Mouse (Mus musculus): ENCODE data around the gene Cbx3. TPM values are rescaled to one million over a fixed set of nuclear protein-coding genes. Genes with fewer than 3 reads are reported as not detected.

Gene Cbx3
- polyA plus RNA-seq, 1 experiment: 361 TPM

GRCm38 (mm10) chr6:51467649-51468048, 2.5 kb upstream of the Cbx3 start:
- H3K27ac ChIP-seq (ENCODE audit: insufficient read depth, low read length): no peak overlapping the region
- H3K36me3 ChIP-seq (ENCODE audit: control insufficient read depth, insufficient read depth, low read length, poor library complexity, severe bottlenecking): peaks cover 65% of the 10 kb centered on the region
- H3K9me3 ChIP-seq (replicated peaks; ENCODE audit: control insufficient read depth, insufficient read depth, low read length, poor library complexity, severe bottlenecking): no peaks in the 10 kb centered on the region

GRCm38 (mm10) chr6:51468891-51469561, 1.1 kb upstream of the Cbx3 start:
- H3K4me1 ChIP-seq (ENCODE audit: control insufficient read depth, insufficient read depth, low read length): no peaks in the 10 kb centered on the region
- peak overlapping the region; percentile 93 for H3K4me3 ChIP-seq (ENCODE audit: low read depth, low read length)
- H3K9ac ChIP-seq (ENCODE audit: low read depth, poor library complexity, severe bottlenecking): peak overlapping the region; percentile 97
- H3K27ac ChIP-seq (ENCODE audit: insufficient read depth, low read length): peak overlapping the region; percentile 92
- TF ChIP-seq EP300 (IDR thresholded peaks at IDR 0.05; ENCODE audit: insufficient read depth, low read depth, low read length) (no peak), CTCF (IDR thresholded peaks at IDR 0.05; ENCODE audit: low read depth, low read length) (no peak), POLR2A (IDR thresholded peaks at IDR 0.05; ENCODE audit: insufficient read depth, low read length) (no peak)
- H3K27me3 ChIP-seq (ENCODE audit: control insufficient read depth, insufficient read depth, low read length, poor library complexity, severe bottlenecking): no peaks in the 10 kb centered on the region
- no peaks in the 10 kb centered on the region for H3K9me3 ChIP-seq (replicated peaks; ENCODE audit: control insufficient read depth, insufficient read depth, low read length, poor library complexity, severe bottlenecking)
- peaks cover 66% of the 10 kb centered on the region for H3K36me3 ChIP-seq (ENCODE audit: control insufficient read depth, insufficient read depth, low read length, poor library complexity, severe bottlenecking)

More at GRCm38 (mm10) chr6:51467649-51468048, 2.5 kb upstream of the Cbx3 start:
- Histone ChIP-seq H3K27me3 (ENCODE audit: control insufficient read depth, insufficient read depth, low read length, poor library complexity, severe bottlenecking) (no peaks in the 10 kb centered on the region), H3K9ac (ENCODE audit: low read depth, poor library complexity, severe bottlenecking) (peak overlapping the region; percentile 97), H3K4me3 (ENCODE audit: low read depth, low read length) (peak overlapping the region; percentile 70; the same call in 1 of the 2 replicates), H3K4me1 (ENCODE audit: control insufficient read depth, insufficient read depth, low read length) (no peaks in the 10 kb centered on the region)
- no peak for TF ChIP-seq CTCF (IDR thresholded peaks at IDR 0.05; ENCODE audit: low read depth, low read length)
- TF ChIP-seq EP300 (IDR thresholded peaks at IDR 0.05; ENCODE audit: insufficient read depth, low read depth, low read length): no peak
- no peak for TF ChIP-seq POLR2A (IDR thresholded peaks at IDR 0.05; ENCODE audit: insufficient read depth, low read length)

- peak within 1 kb of the TSS; percentile 98 for H3K4me3 ChIP-seq (ENCODE audit: low read depth, low read length)
- no peaks in the 10 kb centered on the region for H3K9me3 ChIP-seq (replicated peaks; ENCODE audit: control insufficient read depth, insufficient read depth, low read length, poor library complexity, severe bottlenecking)
- peaks cover 66% of the 10 kb centered on the region for H3K36me3 ChIP-seq (ENCODE audit: control insufficient read depth, insufficient read depth, low read length, poor library complexity, severe bottlenecking)
- peaks cover 1% of the 10 kb centered on the region for H3K4me1 ChIP-seq (ENCODE audit: control insufficient read depth, insufficient read depth, low read length)
- TF ChIP-seq EP300 (IDR thresholded peaks at IDR 0.05; ENCODE audit: insufficient read depth, low read depth, low read length) (peak; percentile 66; the same call in 1 of the 2 replicates), CTCF (IDR thresholded peaks at IDR 0.05; ENCODE audit: low read depth, low read length) (no peak), POLR2A (IDR thresholded peaks at IDR 0.05; ENCODE audit: insufficient read depth, low read length) (peak; percentile 73)
- peak within 1 kb of the TSS; percentile 100 for H3K9ac ChIP-seq (ENCODE audit: low read depth, poor library complexity, severe bottlenecking)
- peak within 1 kb of the TSS; percentile 96 for H3K27ac ChIP-seq (ENCODE audit: insufficient read depth, low read length)
- H3K27me3 ChIP-seq (ENCODE audit: control insufficient read depth, insufficient read depth, low read length, poor library complexity, severe bottlenecking): no peaks in the 10 kb centered on the region
Observed at GRCm38 (mm10) chr6:51469715-51470310, 347 bp upstream of the Cbx3 start, which contains the start of gene Hnrnpa2b1. TSS of gene Hnrnpa2b1 (minus strand) at chr6:51469894.

- H3K9ac ChIP-seq (ENCODE audit: low read depth, poor library complexity, severe bottlenecking): peak overlapping the region; percentile 100
- H3K36me3 ChIP-seq (ENCODE audit: control insufficient read depth, insufficient read depth, low read length, poor library complexity, severe bottlenecking): peaks cover 64% of the 10 kb centered on the region
Observed at GRCm38 (mm10) chr6:51471179-51471505, 982 bp downstream of the Cbx3 start.

GRCm38 (mm10) chr6:51471782-51472181, 1.6 kb downstream of the Cbx3 start:
- Histone ChIP-seq H3K9me3 (replicated peaks; ENCODE audit: control insufficient read depth, insufficient read depth, low read length, poor library complexity, severe bottlenecking) (no peaks in the 10 kb centered on the region), H3K27me3 (ENCODE audit: control insufficient read depth, insufficient read depth, low read length, poor library complexity, severe bottlenecking) (no peaks in the 10 kb centered on the region), H3K27ac (ENCODE audit: insufficient read depth, low read length) (no peak overlapping the region; the same call in 1 of the 2 replicates), H3K4me3 (ENCODE audit: low read depth, low read length) (peak overlapping the region; percentile 65), H3K36me3 (ENCODE audit: control insufficient read depth, insufficient read depth, low read length, poor library complexity, severe bottlenecking) (peaks cover 63% of the 10 kb centered on the region), H3K4me1 (ENCODE audit: control insufficient read depth, insufficient read depth, low read length) (peaks cover 1% of the 10 kb centered on the region), H3K9ac (ENCODE audit: low read depth, poor library complexity, severe bottlenecking) (peak overlapping the region; percentile 100)
- no peak for TF ChIP-seq POLR2A (IDR thresholded peaks at IDR 0.05; ENCODE audit: insufficient read depth, low read length)
- no peak for TF ChIP-seq EP300 (IDR thresholded peaks at IDR 0.05; ENCODE audit: insufficient read depth, low read depth, low read length)
- no peak for TF ChIP-seq CTCF (IDR thresholded peaks at IDR 0.05; ENCODE audit: low read depth, low read length)

More at GRCm38 (mm10) chr6:51471179-51471505, 982 bp downstream of the Cbx3 start:
- H3K4me3 ChIP-seq (ENCODE audit: low read depth, low read length): peak overlapping the region; percentile 98
- H3K4me1 ChIP-seq (ENCODE audit: control insufficient read depth, insufficient read depth, low read length): peaks cover 1% of the 10 kb centered on the region
- peak overlapping the region; percentile 78 for H3K27ac ChIP-seq (ENCODE audit: insufficient read depth, low read length)
- no peaks in the 10 kb centered on the region for H3K27me3 ChIP-seq (ENCODE audit: control insufficient read depth, insufficient read depth, low read length, poor library complexity, severe bottlenecking)
- no peak for TF ChIP-seq EP300 (IDR thresholded peaks at IDR 0.05; ENCODE audit: insufficient read depth, low read depth, low read length)
- TF ChIP-seq POLR2A (IDR thresholded peaks at IDR 0.05; ENCODE audit: insufficient read depth, low read length): no peak
- no peak for TF ChIP-seq CTCF (IDR thresholded peaks at IDR 0.05; ENCODE audit: low read depth, low read length)
- no peaks in the 10 kb centered on the region for H3K9me3 ChIP-seq (replicated peaks; ENCODE audit: control insufficient read depth, insufficient read depth, low read length, poor library complexity, severe bottlenecking)

- Histone ChIP-seq H3K36me3 (ENCODE audit: control insufficient read depth, insufficient read depth, low read length, poor library complexity, severe bottlenecking) (peaks cover 63% of the 10 kb centered on the region), H3K4me1 (ENCODE audit: control insufficient read depth, insufficient read depth, low read length) (peaks cover 1% of the 10 kb centered on the region), H3K27me3 (ENCODE audit: control insufficient read depth, insufficient read depth, low read length, poor library complexity, severe bottlenecking) (no peaks in the 10 kb centered on the region), H3K4me3 (ENCODE audit: low read depth, low read length) (no peak overlapping the region), H3K9me3 (replicated peaks; ENCODE audit: control insufficient read depth, insufficient read depth, low read length, poor library complexity, severe bottlenecking) (no peaks in the 10 kb centered on the region), H3K9ac (ENCODE audit: low read depth, poor library complexity, severe bottlenecking) (peak overlapping the region; percentile 100), H3K27ac (ENCODE audit: insufficient read depth, low read length) (no peak overlapping the region)
- no peak for TF ChIP-seq CTCF (IDR thresholded peaks at IDR 0.05; ENCODE audit: low read depth, low read length)
- no peak for TF ChIP-seq POLR2A (IDR thresholded peaks at IDR 0.05; ENCODE audit: insufficient read depth, low read length)
- no peak for TF ChIP-seq EP300 (IDR thresholded peaks at IDR 0.05; ENCODE audit: insufficient read depth, low read depth, low read length)
Observed at GRCm38 (mm10) chr6:51472213-51472612, 2.1 kb downstream of the Cbx3 start.

Measured in ES-Bruce4 (cell line).